Mouse (Mus musculus) C2C12 (cell line): ENCODE data around the gene Cep131.

Experiments used
- CTCF ChIP-seq: IDR thresholded peaks from one replicate; pipeline ENCODE4 v1.5.1; 2011; ENCODE audit not compliant: control insufficient read depth, insufficient read depth, insufficient read length
- FOSL1 ChIP-seq: IDR thresholded peaks from one replicate; pipeline ENCODE4 v1.8.0; 2011; ENCODE audit warnings: mild to moderate bottlenecking, low read length; ENCODE audit not compliant: poor library complexity, insufficient read depth, severe bottlenecking
- MAX ChIP-seq: IDR thresholded peaks from one replicate; pipeline ENCODE4 v1.6.1; 2011; ENCODE audit warnings: mild to moderate bottlenecking, control low read depth
- MYOD1 ChIP-seq: IDR thresholded peaks from one replicate; pipeline ENCODE4 v1.6.1; 2011; ENCODE audit warnings: low read depth; ENCODE audit not compliant: control insufficient read depth, insufficient read length
- MYOG ChIP-seq: IDR thresholded peaks from one replicate; pipeline ENCODE4 v1.6.1; 2011; ENCODE audit not compliant: control insufficient read depth, insufficient read length; ENCODE audit errors: extremely low read depth
- USF1 ChIP-seq: IDR thresholded peaks from one replicate; pipeline ENCODE4 v1.6.1; 2011; ENCODE audit warnings: low read depth, mild to moderate bottlenecking, control low read depth, moderate library complexity

GRCm38 (mm10) chr11:120071065-120071464 lies 15.6 kb downstream of the Cep131 start:
- TF ChIP-seq MAX: no peak
- no peak for TF ChIP-seq CTCF
- no peak for TF ChIP-seq MYOD1
- no peak for TF ChIP-seq USF1
- no peak for TF ChIP-seq MYOG
- no peak for TF ChIP-seq FOSL1
